ENCODE assay signal across 8 mouse cellular contexts in genomic region chr12:113132567-113132966, GRCm38 (mm10). TPM values are rescaled to one million over a fixed set of nuclear protein-coding genes. Genes with fewer than 3 reads are reported as not detected.
A peak's percentile ranks its signal among the peaks of the same experiment; 100 is the strongest.
DNase-seq lines count a peak whose midpoint lies in the region; ATAC-seq lines count a peak whose summit lies in the region.

No protein-coding gene starts in this region.

- peaks cover 84% of the 10 kb centered on the region for H3K36me3 ChIP-seq in hindbrain, embryonic 16.5 days (ENCODE audit: control insufficient read depth, insufficient read depth, low read length)
- peaks cover 100% of the 10 kb centered on the region for H3K36me3 ChIP-seq in hindbrain, embryonic 12.5 days
- H3K36me3 ChIP-seq in lung, embryonic 16.5 days (ENCODE audit: control insufficient read depth, insufficient read depth, low read length), result peaks cover 92% of the 10 kb centered on the region

- H3K27me3 ChIP-seq in hindbrain, embryonic 16.5 days (replicated peaks; ENCODE audit: control insufficient read depth, insufficient read depth, low read length), result no peaks in the 10 kb centered on the region
- no peaks in the 10 kb centered on the region for H3K27me3 ChIP-seq in hindbrain, embryonic 12.5 days
- no peaks in the 10 kb centered on the region for H3K27me3 ChIP-seq in lung, embryonic 16.5 days (ENCODE audit: control insufficient read depth, insufficient read depth, low read depth, low read length)

- no peak overlapping the region for H3K4me2 ChIP-seq in hindbrain, embryonic 16.5 days (ENCODE audit: low read length)
- H3K4me2 ChIP-seq in hindbrain, embryonic 12.5 days (replicated peaks), result no peak overlapping the region
- H3K4me2 ChIP-seq in lung, embryonic 16.5 days (ENCODE audit: low read depth, low read length), result no peak overlapping the region

- no peak overlapping the region for H3K9ac ChIP-seq in hindbrain, embryonic 16.5 days (ENCODE audit: low read depth, low read length)
- no peak overlapping the region for H3K9ac ChIP-seq in hindbrain, embryonic 12.5 days
- no peak overlapping the region for H3K9ac ChIP-seq in lung, embryonic 16.5 days (ENCODE audit: low read length)

- WGBS in hindbrain, embryonic 16.5 days, result 64% methylated on average over 2 of the region's 2 CpGs
- WGBS in hindbrain, embryonic 12.5 days, result 87% methylated on average over 2 of the region's 2 CpGs
- 20% methylated on average over 2 of the region's 2 CpGs for WGBS in lung, embryonic 16.5 days

- no peaks in the 10 kb centered on the region for H3K9me3 ChIP-seq in hindbrain, embryonic 16.5 days (ENCODE audit: control insufficient read depth, low read length)
- H3K9me3 ChIP-seq in hindbrain, embryonic 12.5 days (replicated peaks), result no peaks in the 10 kb centered on the region
- no peaks in the 10 kb centered on the region for H3K9me3 ChIP-seq in lung, embryonic 16.5 days (ENCODE audit: control insufficient read depth, low read length)

- peak overlapping the region; percentile 2; the same call in 1 of the 2 replicates for H3K27ac ChIP-seq in hindbrain, embryonic 16.5 days (ENCODE audit: low read depth, low read length)
- H3K27ac ChIP-seq in hindbrain, embryonic 12.5 days, result no peak overlapping the region
- peak overlapping the region; percentile 90 for H3K27ac ChIP-seq in lung, embryonic 16.5 days (ENCODE audit: low read length)

- DNase-seq in brain, adult 2 months (ENCODE audit: low read depth, low spot score), result peak; percentile 65
- peak; percentile 92 to 95 for DNase-seq in heart, postnatal 10 days
- DNase-seq in spleen, postnatal 14 days (ENCODE audit: low spot score in 2 of 2), result no peak

- H3K4me3 ChIP-seq in hindbrain, embryonic 16.5 days (ENCODE audit: low read length), result no peak overlapping the region
- H3K4me3 ChIP-seq in hindbrain, embryonic 12.5 days, result no peak overlapping the region
- H3K4me3 ChIP-seq in lung, embryonic 16.5 days (ENCODE audit: low read length), result no peak overlapping the region

- no peaks in the 10 kb centered on the region for H3K4me1 ChIP-seq in hindbrain, embryonic 16.5 days (ENCODE audit: control insufficient read depth, insufficient read depth, low read depth, low read length)
- H3K4me1 ChIP-seq in hindbrain, embryonic 12.5 days, result no peaks in the 10 kb centered on the region
- peaks cover 17% of the 10 kb centered on the region for H3K4me1 ChIP-seq in lung, embryonic 16.5 days (replicated peaks; ENCODE audit: control insufficient read depth, insufficient read depth, low read length)

- ATAC-seq in hindbrain, embryonic 16.5 days, result peak; percentile 50
- ATAC-seq in hindbrain, embryonic 12.5 days (ENCODE audit: low FRiP score), result no peak
- peak; percentile 92 for ATAC-seq in lung, embryonic 16.5 days (ENCODE audit: low read depth)
- ATAC-seq in monocyte, adult 5-6 weeks (replicated peaks; ENCODE audit: insufficient number of reproducible peaks, low FRiP score, low TSS enrichment, poor library complexity, severe bottlenecking), result no peak
- no peak for ATAC-seq in frontal cortex, adult (ENCODE audit: low TSS enrichment)

- intact Hi-C loops in heart, postnatal 10 days (cut with DNase I), result no loop called here

RNA-seq across cellular contexts. Expression of gene Crip2, which starts 7.5 kb away (rescaled TPM):
- 342 and 346 TPM in 2 replicates for polyA plus RNA-seq in hindbrain, embryonic 16.5 days (2015; fragmentation: Nextera tagmentation; extraction: Ambion mirVana)
- 217 and 245 TPM in 2 replicates for polyA plus RNA-seq in hindbrain, embryonic 12.5 days (2016; fragmentation: Nextera tagmentation; extraction: Ambion mirVana)
- 1,000 to 10,000 TPM; 1,259 to 1,405 TPM for total RNA-seq in heart, postnatal 10 days (2021)
- polyA plus RNA-seq in lung, embryonic 16.5 days (2015; fragmentation: Nextera tagmentation; extraction: Ambion mirVana), result 550 and 593 TPM in 2 replicates
- 0.57 to 1.7 TPM in 2 of 3 replicates, not detected in the other for total RNA-seq in monocyte, adult 5-6 weeks (2017)

RNA-seq across cellular contexts. Expression of gene Crip1, which starts 13.5 kb away (rescaled TPM):
- polyA plus RNA-seq in hindbrain, embryonic 16.5 days (2015; fragmentation: Nextera tagmentation; extraction: Ambion mirVana), result 29.8 and 40.7 TPM in 2 replicates
- 84.5 and 90.8 TPM in 2 replicates for polyA plus RNA-seq in hindbrain, embryonic 12.5 days (2016; fragmentation: Nextera tagmentation; extraction: Ambion mirVana)
- 100 to 1,000 TPM; 260 to 267 TPM for total RNA-seq in heart, postnatal 10 days (2021)
- polyA plus RNA-seq in lung, embryonic 16.5 days (2015; fragmentation: Nextera tagmentation; extraction: Ambion mirVana), result 565 and 642 TPM in 2 replicates
- total RNA-seq in monocyte, adult 5-6 weeks (2017), result 1,094 to 1,293 TPM (median 1,104 TPM) in 3 replicates

RNA-seq across cellular contexts. Expression of gene Tedc1, which starts 23.7 kb away (rescaled TPM):
- 14.5 and 18.3 TPM in 2 replicates for polyA plus RNA-seq in hindbrain, embryonic 16.5 days (2015; fragmentation: Nextera tagmentation; extraction: Ambion mirVana)
- polyA plus RNA-seq in hindbrain, embryonic 12.5 days (2016; fragmentation: Nextera tagmentation; extraction: Ambion mirVana), result 34.1 and 38.5 TPM in 2 replicates
- 1 to 10 TPM; 2.5 to 2.8 TPM for total RNA-seq in heart, postnatal 10 days (2021)
- 31.4 and 34.5 TPM in 2 replicates for polyA plus RNA-seq in lung, embryonic 16.5 days (2015; fragmentation: Nextera tagmentation; extraction: Ambion mirVana)
- total RNA-seq in monocyte, adult 5-6 weeks (2017), result 3.6 to 8.8 TPM (median 4.8 TPM) in 3 replicates

RNA-seq across cellular contexts. Expression of gene Mta1, which starts 34.5 kb away (rescaled TPM):
- 13.4 and 14.6 TPM in 2 replicates for polyA plus RNA-seq in hindbrain, embryonic 16.5 days (2015; fragmentation: Nextera tagmentation; extraction: Ambion mirVana)
- polyA plus RNA-seq in hindbrain, embryonic 12.5 days (2016; fragmentation: Nextera tagmentation; extraction: Ambion mirVana), result 16.9 and 18.9 TPM in 2 replicates
- 10 to 100 TPM; 50.1 TPM for total RNA-seq in heart, postnatal 10 days (2021)
- 11.2 and 12.2 TPM in 2 replicates for polyA plus RNA-seq in lung, embryonic 16.5 days (2015; fragmentation: Nextera tagmentation; extraction: Ambion mirVana)
- 9.6 to 19.4 TPM (median 12.7 TPM) in 3 replicates for total RNA-seq in monocyte, adult 5-6 weeks (2017)

RNA-seq across cellular contexts. Expression of gene Tmem121, which starts 53.2 kb away (rescaled TPM):
- polyA plus RNA-seq in hindbrain, embryonic 16.5 days (2015; fragmentation: Nextera tagmentation; extraction: Ambion mirVana), result 50.8 and 52.2 TPM in 2 replicates
- 22.9 and 23.2 TPM in 2 replicates for polyA plus RNA-seq in hindbrain, embryonic 12.5 days (2016; fragmentation: Nextera tagmentation; extraction: Ambion mirVana)
- total RNA-seq in heart, postnatal 10 days (2021), result under 1 TPM; 0.43 to 0.97 TPM
- polyA plus RNA-seq in lung, embryonic 16.5 days (2015; fragmentation: Nextera tagmentation; extraction: Ambion mirVana), result 4.7 and 5.8 TPM in 2 replicates
- 0.19 TPM in 1 of 3 replicates, not detected in the others for total RNA-seq in monocyte, adult 5-6 weeks (2017)

Comparison
In these comparisons a context has a peak if more than half of its experiments do, and no peak if none do; other contexts are left out.
1. ATAC-seq: peak in hindbrain, embryonic 16.5 days (single experiment) and lung, embryonic 16.5 days (single experiment); none in hindbrain, embryonic 12.5 days (single experiment), monocyte, adult 5-6 weeks (single experiment) and frontal cortex, adult (single experiment).
2. DNase-seq: peak in brain, adult 2 months (single experiment) and heart, postnatal 10 days (2 of 2); none in spleen, postnatal 14 days (0 of 2).